Mouse (Mus musculus) right cerebral cortex, postnatal 10 days (tissue): Measurements from ENCODE around the gene Nbea.
"Not testable (repeated sequence)": the region's sequence is repeated elsewhere in the genome, so short reads cannot be mapped to it uniquely, and the experiment has no call there.

Experiments
- DNase-seq, 2 experiments: peaks; one replicate each; pipeline ENCODE4 v3.0.0; 2021; ENCODE audit warnings: low spot score in 2 of 2

Nbea gene

GRCm38 (mm10) chr3:55661678-55662445 lies 521.6 kb downstream of the Nbea start:
- no peak for DNase-seq

DNA sequence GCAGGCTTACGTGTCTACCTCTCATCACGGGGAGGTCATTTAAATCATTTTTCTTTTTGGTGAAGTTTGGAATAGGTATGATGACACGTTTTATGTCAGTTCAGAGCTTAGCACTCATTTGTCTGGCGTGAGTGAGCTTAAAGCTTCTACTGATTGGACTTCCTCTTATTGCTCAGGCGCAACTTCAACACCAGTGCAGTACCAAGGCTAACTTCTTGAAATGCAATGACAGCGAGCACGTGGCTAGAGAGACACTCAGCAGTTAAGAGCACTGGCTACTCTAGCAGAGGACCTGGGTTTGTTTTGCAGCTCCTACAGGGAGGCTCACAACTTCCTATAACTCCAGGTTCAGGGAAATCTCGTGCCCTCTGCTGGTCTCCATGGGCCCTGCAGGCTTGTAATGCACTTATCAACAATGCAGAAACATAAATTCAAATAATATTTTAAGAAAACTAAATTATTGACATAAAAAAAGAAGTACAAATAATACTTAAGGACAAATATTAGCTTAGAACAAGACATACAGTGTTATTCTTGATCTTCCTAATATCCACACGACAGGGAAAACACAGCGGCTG lies 523.2 kb downstream of the Nbea start:
- no peak for DNase-seq

GRCm38 (mm10) chr3:55659558-55660215 lies 523.8 kb downstream of the Nbea start:
- DNase-seq = no peak

DNA sequence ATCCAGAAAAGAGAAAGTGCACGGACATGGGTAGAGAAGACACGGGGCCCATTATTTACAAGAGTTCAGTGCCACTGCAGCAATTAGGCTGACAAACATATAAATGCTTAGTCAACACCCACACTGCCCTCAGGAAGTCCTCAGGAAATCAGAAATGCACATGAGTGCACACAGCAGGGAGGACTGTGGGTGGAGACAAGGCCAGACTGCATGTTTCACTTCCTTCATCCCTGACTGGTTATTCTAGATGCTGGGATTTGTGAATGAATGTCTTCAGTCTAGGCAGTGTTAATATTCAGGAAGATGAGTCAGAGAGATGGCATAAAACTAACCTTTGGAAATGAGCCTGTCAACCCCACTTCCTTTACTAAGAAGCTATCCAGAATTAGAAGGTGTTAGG lies 531.2 kb downstream of the Nbea start:
- no peak for DNase-seq

GRCm38 (mm10) chr3:55651877-55652276 lies 531.6 kb downstream of the Nbea start:
- no peak for DNase-seq

DNA sequence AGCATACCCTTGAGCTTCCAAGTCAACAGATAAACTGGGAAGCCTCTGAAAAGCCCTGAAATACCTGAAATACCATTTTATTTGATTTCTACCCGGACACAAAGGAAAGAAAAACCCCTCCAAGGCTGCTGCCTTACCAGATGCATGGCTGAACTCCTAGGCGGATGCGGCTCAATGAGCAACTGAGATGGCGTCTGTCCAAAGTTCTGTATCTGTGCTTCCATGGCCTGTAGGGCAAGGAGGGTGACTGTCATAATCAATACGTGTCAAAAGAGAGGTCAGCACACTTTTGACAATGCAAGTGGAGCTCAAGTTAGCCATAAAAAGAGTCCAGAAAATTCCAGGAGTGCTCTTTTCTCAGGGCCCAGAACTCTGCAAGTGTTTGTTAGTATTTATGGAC lies 534.0 kb downstream of the Nbea start:
- DNase-seq = no peak

DNA sequence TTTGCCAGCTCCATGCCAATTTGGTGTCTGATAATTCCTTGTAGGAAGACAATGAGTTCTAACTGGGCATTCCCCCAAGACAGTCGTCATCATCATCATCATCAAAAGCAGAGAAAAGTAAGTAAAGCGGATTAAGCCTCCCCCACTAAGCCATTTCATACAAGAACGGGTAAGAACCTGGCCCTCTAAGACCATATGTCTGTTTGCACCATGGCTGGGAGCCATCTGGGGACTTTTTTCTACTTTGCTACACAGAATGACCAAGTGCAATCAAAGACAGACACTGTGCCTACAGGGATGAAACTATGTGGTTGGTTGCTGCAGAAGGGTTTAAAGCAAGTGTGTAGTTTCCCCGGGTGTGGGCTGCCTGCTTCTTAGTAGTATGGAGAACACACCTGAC lies 535.2 kb downstream of the Nbea start:
- no peak for DNase-seq

- no peak for DNase-seq
Measured at GRCm38 (mm10) chr3:55647176-55647575, 536.3 kb downstream of the Nbea start.

GRCm38 (mm10) chr3:55646437-55646836 lies 537.1 kb downstream of the Nbea start:
- no peak for DNase-seq

DNA sequence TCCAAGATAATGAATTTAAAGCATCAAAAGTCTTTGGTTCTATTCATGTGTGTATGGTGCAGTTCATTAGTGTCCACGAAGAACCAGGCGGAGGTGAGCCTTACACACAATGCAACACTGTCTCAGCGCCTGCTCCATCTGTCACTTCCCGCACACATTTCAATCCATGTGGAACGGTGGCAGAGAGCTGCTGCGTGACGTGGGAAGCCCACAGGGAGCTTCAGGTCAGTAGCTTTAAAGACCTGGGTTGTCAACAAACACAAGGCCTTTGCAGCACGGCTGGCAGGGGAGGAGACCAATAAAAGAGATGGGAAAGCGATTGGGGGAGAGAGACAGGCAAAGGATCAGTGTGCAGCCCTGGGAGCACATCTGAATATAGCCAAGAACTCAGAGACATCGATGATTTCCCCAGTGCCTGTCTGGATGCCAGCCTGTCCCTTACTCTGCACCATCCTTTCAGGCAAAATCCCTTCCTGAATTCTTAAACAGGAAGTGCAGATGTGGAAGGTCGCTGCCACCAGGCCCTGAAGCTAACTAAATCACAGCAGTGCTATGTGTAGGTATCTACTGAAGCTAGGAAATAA lies 539.4 kb downstream of the Nbea start:
- DNase-seq = no peak

DNA sequence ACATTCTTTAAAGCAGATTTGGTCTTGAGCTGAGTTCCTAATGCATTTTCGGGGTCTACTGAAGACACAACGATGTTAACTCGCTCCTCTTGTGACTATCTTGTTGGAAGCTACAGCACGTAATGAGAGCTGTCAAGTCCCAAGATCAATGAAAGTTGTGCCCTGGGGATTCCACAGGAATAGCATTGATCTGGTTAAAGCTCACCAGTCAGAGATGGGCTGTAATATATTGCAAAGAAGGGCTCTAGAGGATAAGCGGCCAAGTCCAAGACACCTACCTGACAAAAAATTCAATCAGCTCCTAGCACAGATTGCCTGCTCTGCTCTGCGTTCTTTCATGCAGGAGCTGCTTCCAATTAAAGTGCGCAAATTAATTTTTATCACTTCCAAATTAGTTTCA lies 545.8 kb downstream of the Nbea start:
- DNase-seq = no peak

DNA sequence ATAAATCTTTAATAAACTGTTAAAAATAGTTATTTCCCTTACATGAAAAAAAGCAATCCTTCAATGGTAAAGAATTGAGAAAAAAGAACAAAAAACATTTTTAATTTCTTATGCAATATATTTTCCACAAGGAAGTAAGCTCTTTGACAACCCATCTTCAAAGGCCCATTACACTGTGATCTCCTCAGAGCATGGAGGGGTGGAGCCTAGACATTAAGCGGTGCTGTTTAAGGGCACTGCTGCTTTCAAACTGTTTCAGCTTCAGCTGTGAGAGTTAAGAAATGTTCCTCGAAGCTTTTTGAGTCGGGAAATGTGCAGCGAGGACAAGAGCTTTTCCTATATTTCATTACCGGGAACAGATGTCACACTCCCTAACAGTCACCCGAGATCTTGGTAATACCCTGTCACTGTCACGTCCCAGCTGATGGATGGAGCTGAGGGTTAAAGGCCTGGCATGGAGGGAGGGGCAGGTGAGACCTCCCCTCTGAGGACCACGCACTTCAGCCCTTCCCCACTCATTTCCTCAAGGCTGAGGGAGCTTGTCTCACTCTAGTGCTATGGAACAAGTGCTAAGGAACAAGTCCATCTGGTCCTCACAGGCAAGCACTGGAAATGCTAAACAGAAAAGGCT lies 547.8 kb downstream of the Nbea start:
- no peak for DNase-seq

DNA sequence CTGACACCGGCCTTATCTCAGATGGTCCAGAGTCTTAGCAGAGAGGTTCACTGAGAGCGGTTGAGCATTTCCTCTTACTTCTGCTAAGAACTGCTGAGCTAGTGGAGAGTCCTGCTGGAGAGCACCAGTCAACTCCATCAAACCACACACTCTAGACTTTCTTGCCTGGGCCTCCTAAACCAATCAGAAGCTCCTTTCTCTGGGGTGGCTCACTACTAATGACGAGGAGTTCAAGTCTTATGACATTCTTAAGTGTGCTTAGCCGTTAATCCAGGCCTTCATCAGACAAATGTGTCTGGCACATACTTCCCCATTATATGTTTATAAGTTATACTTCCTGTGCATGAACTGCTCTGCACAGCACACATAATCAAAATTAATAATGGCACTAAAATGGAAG lies 556.4 kb downstream of the Nbea start:
- DNase-seq = no peak

- DNase-seq = not testable (repeated sequence)
Measured at GRCm38 (mm10) chr3:55621958-55622357, 561.5 kb downstream of the Nbea start.

- no peak for DNase-seq
Measured at GRCm38 (mm10) chr3:55618396-55618795, 565.1 kb downstream of the Nbea start.

DNA sequence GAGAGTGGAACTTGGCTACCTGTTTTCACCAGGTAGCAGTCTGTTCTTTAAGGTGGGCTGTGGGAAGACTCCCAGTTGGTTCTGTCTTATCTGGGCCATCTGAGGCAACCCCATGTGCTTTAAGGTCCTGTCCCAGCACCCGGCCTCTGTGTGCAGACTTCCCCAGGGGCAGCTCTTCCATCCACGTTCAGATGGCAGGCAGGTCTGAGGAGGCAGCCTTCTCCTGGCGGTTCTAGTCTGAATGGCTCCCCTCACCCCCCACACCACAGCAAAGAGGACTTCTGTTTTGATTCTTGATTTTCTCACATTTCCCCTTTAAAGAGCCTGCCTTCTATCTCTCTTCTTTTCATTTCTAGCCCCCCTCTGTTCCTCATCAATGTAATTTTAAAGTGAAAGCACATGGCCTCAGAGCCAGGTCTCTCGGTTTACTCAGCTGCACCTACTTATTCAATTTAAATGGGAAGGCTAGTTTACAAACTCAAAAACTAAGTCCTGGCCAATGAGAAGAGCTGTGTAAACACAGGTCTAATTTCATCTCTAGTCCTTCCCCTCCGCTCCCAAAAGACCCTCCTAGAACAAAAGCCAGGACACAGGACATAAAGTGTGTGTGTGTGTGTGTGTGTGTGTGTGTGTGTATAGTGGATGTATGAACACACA lies 570.9 kb downstream of the Nbea start:
- no peak for DNase-seq

DNA sequence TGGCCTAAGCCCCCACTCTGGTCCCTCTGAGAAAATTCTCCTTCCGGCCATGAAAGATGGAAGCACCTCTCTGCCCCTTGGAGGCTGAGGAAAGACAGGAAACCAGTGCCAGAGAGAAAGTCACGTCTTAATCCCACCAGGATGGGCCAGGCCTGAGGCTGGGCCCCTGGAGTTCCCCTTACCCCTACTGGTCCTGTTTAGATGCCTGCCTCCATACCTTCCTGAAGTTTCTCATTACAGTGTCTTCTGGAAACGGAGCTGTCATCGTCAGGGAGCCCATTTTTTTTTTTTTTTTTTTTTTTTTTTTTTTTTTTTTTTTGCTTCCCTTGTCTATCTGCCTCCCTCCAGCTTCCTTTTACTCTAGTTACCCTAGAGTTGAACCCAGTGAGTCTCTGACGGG lies 571.5 kb downstream of the Nbea start:
- DNase-seq = no peak

DNA sequence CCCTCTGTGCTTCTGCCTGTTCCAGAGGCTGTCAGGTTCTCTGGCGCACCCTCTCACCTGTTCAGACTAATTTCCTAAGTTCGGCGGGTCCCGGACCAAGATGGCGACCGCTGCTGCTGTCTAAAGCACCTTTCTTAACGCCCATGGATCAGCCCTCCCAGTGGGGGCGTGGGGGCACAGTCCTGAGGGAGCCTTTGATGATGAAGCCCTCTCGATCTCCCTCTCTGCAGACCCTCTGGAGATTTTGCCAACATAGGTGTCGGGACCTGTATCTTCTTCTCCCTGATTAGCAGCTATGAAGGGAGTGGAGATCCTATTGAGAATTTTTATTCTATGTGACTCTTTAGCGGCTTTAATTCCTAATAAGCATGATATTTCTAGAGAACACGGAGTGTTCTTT lies 573.3 kb downstream of the Nbea start:
- no peak for DNase-seq

DNA sequence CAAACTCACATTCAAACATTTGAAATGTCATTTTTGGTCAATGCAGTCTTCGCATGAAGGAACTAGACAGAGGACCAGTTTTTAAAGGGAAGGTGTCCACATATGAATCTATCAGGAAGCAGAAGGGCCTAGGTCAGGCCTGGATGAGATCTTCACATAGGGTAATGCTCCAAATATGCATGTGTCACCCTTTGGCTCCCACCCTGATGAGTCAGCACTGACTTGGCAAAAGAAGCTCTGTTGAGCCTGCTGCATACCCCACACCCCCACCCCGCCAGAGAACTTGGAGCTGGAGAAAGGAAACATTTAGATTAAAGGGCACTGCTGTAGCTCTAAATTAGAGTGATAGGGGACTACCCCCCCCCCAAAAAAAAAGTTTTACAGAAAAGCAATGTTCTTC lies 583.2 kb downstream of the Nbea start:
- DNase-seq = no peak

DNA sequence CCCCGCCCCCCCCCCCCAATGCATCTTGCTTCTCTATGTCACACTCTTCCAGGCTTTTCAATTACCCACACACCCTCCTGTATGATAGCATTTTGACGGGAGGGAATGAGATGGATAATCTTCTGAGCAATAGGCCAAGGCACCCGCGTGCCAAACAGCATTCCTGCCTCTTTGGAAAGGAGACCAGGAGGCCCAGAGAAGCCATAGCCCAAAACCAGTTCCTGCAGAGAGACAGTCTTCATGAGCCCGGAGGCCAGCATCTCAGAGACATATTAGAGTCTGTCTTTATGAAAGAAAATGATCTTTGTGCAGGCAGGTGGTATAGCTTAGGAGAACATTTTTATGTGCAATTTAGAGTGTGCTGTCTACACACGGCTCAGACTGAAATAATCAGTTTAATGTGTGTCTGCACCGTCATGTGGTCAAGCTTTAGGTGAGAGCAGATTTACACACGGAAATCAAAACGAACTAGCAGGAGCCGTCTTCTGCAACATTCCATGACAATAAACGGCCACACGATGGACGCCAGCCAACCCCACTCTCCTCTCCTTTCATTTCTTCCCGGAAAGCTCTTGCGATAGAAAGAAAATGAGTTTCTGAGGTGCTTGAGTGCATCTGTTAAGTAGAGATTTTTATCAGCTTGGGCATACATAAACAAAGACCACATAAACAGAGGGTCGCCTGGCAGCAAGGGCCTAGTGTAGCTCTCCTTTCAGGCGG lies 584.0 kb downstream of the Nbea start:
- no peak for DNase-seq

- DNase-seq = no peak
Measured at GRCm38 (mm10) chr3:55598681-55599080, 584.8 kb downstream of the Nbea start.
